Mouse (Mus musculus) testis, adult 2 months (tissue): ENCODE results near the gene Csrp3. TPM values are rescaled to one million over a fixed set of nuclear protein-coding genes. Genes with fewer than 3 reads are reported as not detected.

ENCODE experiments used
- H3K27ac ChIP-seq: fragments of 200-500 bp; 2 replicates; pipeline ENCODE4 v1.5.1; 2012; ENCODE audit warnings: low read depth, low read length; ENCODE audit not compliant: control insufficient read depth, insufficient read depth
- H3K27me3 ChIP-seq: fragments of 200-500 bp; 2 replicates; pipeline ENCODE4 v1.6.1; 2012; ENCODE audit warnings: mild to moderate bottlenecking, low read length, moderate library complexity; ENCODE audit not compliant: control insufficient read depth, insufficient read depth
- H3K36me3 ChIP-seq: fragments of 200-500 bp; 2 replicates; pipeline ENCODE4 v1.6.1; 2012; ENCODE audit warnings: mild to moderate bottlenecking, low read length; ENCODE audit not compliant: control insufficient read depth, insufficient read depth
- H3K4me1 ChIP-seq: fragments of 200-500 bp; 2 replicates; pipeline ENCODE4 v1.6.1; 2012; ENCODE audit warnings: low read length; ENCODE audit not compliant: control insufficient read depth, insufficient read depth
- H3K4me3 ChIP-seq: fragments of 200-500 bp; 2 replicates; pipeline ENCODE4 v1.5.1; 2012; ENCODE audit warnings: low read depth, mild to moderate bottlenecking, low read length, moderate library complexity, mixed read lengths; ENCODE audit not compliant: control insufficient read depth
- CTCF ChIP-seq: fragments of 200-500 bp; IDR thresholded peaks from 2 replicates; pipeline ENCODE4 v1.5.1; 2012; ENCODE audit warnings: low read depth, mild to moderate bottlenecking, inconsistent platforms, low read length, moderate library complexity; ENCODE audit not compliant: control insufficient read depth, insufficient read depth, insufficient replicate concordance
- POLR2A ChIP-seq: fragments of 200-500 bp; IDR thresholded peaks from 2 replicates; pipeline ENCODE4 v1.6.1; 2012; ENCODE audit warnings: low read depth, mild to moderate bottlenecking, inconsistent platforms, low read length, moderate library complexity; ENCODE audit not compliant: control insufficient read depth
- polyA plus RNA-seq: library from polyadenylated mRNA; depleted of rRNA; stranded (reverse); fragments of >200 nt; gene quantifications from 2 replicates; pipeline ENCODE4 v1.2.3, GENCODE M21; 2012

Csrp3 gene
- polyA plus RNA-seq, 1 experiment: not detected

GRCm38 (mm10) chr7:48867576-48867975 lies 19.7 kb upstream of the Csrp3 start:
- Histone ChIP-seq H3K27ac (no peak overlapping the region), H3K4me1 (no peaks in the 10 kb centered on the region), H3K36me3 (no peaks in the 10 kb centered on the region), H3K4me3 (no peak overlapping the region), H3K27me3 (no peaks in the 10 kb centered on the region)
- no peak for TF ChIP-seq POLR2A
- no peak for TF ChIP-seq CTCF

- H3K4me1 ChIP-seq: no peaks in the 10 kb centered on the region
- H3K36me3 ChIP-seq: no peaks in the 10 kb centered on the region
- no peak for TF ChIP-seq POLR2A
- no peak for TF ChIP-seq CTCF
- H3K27ac ChIP-seq: no peak overlapping the region
- H3K4me3 ChIP-seq: no peak overlapping the region
- no peaks in the 10 kb centered on the region for H3K27me3 ChIP-seq
Measured at GRCm38 (mm10) chr7:48864671-48865458, 17.0 kb upstream of the Csrp3 start.

GRCm38 (mm10) chr7:48864199-48864598 lies 16.4 kb upstream of the Csrp3 start:
- H3K4me1 ChIP-seq: no peaks in the 10 kb centered on the region
- no peaks in the 10 kb centered on the region for H3K27me3 ChIP-seq
- H3K36me3 ChIP-seq: no peaks in the 10 kb centered on the region
- TF ChIP-seq CTCF: no peak
- TF ChIP-seq POLR2A: no peak
- no peak overlapping the region for H3K4me3 ChIP-seq
- H3K27ac ChIP-seq: no peak overlapping the region

- Histone ChIP-seq H3K27me3 (no peaks in the 10 kb centered on the region), H3K27ac (no peak overlapping the region), H3K36me3 (no peaks in the 10 kb centered on the region), H3K4me1 (no peaks in the 10 kb centered on the region), H3K4me3 (no peak overlapping the region)
- no peak for TF ChIP-seq CTCF
- no peak for TF ChIP-seq POLR2A
Measured at GRCm38 (mm10) chr7:48861796-48862195, 14.0 kb upstream of the Csrp3 start.

- TF ChIP-seq POLR2A (no peak), CTCF (no peak)
Measured at GRCm38 (mm10) chr7:48860948-48861347, 13.1 kb upstream of the Csrp3 start.

GRCm38 (mm10) chr7:48859362-48859761 lies 11.5 kb upstream of the Csrp3 start:
- Histone ChIP-seq H3K36me3 (no peaks in the 10 kb centered on the region), H3K4me3 (no peak overlapping the region), H3K4me1 (no peaks in the 10 kb centered on the region), H3K27me3 (no peaks in the 10 kb centered on the region), H3K27ac (no peak overlapping the region)
- TF ChIP-seq CTCF (no peak), POLR2A (no peak)

More at GRCm38 (mm10) chr7:48860948-48861347, 13.1 kb upstream of the Csrp3 start:
- Histone ChIP-seq H3K4me3 (no peak overlapping the region), H3K36me3 (no peaks in the 10 kb centered on the region), H3K4me1 (no peaks in the 10 kb centered on the region), H3K27ac (no peak overlapping the region), H3K27me3 (no peaks in the 10 kb centered on the region)

- Histone ChIP-seq H3K27ac (no peak overlapping the region), H3K4me3 (no peak overlapping the region), H3K36me3 (no peaks in the 10 kb centered on the region), H3K27me3 (no peaks in the 10 kb centered on the region), H3K4me1 (no peaks in the 10 kb centered on the region)
- TF ChIP-seq CTCF (no peak), POLR2A (no peak)
Measured at GRCm38 (mm10) chr7:48858257-48858656, 10.4 kb upstream of the Csrp3 start.
